Mouse (Mus musculus) right cerebral cortex, postnatal 14 days (tissue): ENCODE measurements around the gene Isx.
A peak's percentile ranks its signal among the peaks of the same experiment; 100 is the strongest.

ENCODE experiments used
- DNase-seq: peaks from one replicate; pipeline ENCODE4 v3.0.0; 2022

Isx gene

DNA sequence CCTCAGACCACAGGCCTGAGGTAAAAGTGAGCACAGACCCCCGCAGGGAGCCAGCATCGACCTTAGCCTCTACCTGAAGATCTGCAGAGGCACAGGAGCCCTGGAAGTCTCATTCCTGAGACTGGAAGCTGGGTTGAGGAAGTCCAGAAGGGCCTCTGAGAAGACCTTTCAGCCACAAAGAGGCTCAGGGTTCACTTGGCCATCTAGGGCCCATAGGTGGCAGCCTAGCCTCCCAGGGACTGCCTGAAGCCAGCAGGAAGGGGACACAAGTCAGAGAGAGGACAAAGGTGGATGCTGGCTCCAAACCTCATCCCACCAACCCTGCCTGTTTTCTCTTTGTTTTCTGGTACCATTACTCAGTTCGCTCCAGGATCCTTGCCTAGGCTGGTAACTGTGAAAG is at the start of gene Isx:
Gene Isx, plus strand, starts transcription at position 234 of the 400 bp plus-strand sequence.
- DNase-seq: no peak

DNA sequence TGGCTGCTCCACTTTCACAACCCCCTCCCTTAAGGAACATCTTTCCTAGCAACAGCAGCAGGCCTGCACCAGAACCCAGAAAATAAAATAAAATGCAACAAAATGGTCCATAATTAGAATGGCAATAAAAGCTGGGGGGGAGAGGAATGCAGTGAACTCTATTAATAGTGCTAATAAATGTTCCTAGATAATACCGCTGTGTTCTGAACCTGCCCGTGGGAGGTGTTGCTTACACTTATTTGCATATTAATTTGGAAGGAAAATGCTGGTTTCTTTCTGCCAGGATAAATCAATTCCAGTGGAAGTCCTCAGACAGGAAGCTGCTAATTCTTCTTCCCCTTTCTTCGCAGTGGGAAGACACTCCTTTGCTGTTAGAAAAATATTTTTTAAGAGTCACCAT is 45.3 kb upstream of the Isx start:
- DNase-seq: no peak

DNA sequence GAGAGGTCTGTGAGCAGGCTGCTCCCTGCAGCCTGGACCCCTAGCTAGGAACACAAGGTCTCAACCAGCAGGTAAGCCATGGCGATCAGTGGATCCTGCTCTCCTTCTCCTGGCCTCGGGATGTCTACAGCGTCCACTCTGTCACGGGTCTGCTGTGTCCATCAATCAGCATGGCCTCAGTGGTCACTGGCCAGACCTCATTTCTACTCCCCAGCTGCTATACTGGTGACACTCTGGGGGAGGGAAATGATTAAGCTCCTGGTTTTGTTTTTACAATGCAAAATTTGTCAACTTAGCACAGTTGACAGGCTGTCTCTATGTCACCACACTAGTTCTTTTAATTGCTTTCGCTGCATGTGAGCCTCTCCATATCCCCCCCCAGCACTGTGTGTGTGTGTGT is 41.7 kb upstream of the Isx start:
- DNase-seq: no peak

DNA sequence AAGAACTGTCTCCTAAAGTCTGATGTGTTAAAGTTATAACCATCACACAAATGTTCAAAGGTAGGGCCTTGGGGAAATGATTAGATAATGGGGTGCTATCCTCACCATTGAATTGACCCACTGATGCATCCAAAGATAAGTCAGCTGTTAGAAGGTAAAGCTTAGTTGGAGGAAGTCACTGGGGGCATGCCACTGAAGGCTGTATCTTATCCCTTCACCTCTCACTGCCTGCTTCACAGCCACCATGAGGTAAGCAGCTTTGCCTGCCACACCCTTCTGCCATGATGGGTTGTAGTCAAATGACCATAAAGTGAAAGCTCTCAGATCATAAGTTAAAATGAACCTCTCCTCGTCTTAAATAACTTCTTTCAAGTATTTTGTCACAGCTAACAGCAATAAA is 38.7 kb upstream of the Isx start:
- no peak for DNase-seq

DNA sequence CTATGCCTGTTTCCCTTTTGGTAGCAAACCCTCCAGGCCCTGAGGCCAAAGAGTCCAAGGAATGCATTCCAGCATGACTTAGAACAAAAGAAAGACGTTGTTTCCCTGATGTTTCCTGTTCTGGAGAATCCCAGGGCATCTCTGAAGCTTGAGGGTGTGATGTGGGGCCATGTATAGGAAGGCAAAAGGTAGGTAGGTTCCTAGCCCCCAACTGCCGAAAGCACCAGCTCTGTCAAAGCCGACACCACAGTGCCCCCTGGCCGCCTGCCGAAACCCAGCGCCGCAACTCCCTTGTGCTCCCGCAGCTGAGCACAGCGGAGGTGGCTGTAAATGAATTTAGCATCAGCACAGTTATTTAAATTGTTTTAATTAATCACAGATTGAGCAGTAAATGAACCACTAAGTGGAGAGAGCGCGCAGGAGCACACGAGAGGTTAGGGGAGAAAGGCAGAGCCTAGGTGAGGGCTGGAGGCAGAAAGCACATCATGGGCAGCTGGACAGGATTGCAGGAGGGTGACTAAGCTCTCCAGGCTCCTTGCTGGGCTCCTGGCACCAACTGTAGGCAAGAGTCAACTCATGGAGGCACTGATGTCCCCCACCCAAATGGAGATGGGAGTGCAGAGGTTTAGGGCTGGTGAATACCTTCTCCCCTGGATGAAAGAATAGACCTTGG is 25.5 kb upstream of the Isx start:
- peak; percentile 50 for DNase-seq

DNA sequence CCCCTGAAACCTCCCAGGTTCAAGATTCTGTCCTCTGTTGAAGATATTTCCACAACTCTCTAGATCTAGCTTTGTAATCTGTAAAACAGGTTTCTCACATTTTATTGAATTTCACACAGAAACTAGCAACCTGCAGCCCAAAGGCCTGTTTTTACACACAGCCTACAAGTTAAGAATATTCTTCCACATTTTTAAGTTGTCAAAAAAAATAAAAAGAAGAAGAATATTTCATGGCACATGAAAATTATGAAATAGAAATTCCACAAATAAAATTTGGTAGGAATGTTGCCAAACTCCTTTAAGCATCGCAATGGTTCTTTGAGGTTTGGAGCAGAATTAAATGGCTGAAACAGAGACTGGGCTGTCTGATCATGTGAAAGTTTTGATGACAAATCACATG is 24.3 kb upstream of the Isx start:
- no peak for DNase-seq

DNA sequence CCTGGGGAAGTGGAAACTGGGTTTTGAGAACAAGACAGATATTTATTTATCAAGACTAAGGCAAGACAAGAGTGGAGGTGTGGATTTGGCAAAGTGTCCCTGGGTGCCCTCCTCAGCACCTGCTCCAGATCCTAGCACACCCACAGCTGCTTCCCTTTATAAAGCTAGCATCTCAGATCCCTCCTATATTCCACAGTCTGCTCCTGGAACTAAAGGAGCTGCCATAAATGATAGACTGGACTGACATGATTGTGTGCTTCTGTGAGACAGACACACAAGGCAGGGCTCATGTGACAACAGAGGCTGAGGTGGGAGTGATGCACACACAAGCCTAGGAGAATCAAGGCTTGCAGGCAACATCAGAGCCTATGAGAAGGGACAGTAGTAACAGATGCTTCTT is 22.0 kb upstream of the Isx start:
- DNase-seq: no peak

DNA sequence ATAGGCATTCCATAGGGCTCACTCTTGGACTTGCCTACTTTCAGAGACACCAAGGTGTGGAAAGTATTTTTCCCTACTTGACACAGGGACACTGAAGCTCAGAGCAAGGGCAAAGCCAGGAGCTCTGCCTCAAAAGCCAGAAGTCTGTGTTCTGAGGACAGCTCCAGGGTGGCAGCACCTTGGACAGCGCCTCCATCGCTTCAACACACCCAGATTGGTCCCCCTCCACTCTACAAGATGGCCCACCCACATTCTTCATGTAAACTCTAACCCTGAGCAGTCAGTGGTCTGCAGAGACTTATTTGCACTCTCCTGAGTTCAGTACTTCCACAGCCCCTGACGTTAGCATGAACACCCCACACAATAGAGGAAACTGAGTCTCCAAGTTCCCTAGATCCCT is 21.1 kb upstream of the Isx start:
- DNase-seq: no peak

DNA sequence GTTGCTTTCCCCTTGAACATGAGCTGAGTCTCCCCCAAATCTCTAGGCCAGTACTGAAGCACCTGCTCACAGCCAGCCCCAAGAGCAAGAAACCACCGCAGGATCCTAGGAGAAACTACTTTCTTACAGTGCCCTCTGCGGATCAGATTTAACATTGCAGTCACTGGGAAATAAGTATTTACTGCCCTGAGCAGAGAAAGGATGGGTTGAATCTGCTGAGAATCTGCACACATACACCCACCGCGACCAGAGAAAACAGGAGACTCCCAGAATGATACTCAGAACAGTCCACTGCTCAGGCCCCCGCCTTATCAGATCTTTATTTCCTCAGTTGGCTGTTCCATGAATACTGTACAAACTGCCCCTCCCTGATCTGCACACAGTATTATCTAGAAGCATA is 19.5 kb upstream of the Isx start:
- DNase-seq: peak; percentile 67

DNA sequence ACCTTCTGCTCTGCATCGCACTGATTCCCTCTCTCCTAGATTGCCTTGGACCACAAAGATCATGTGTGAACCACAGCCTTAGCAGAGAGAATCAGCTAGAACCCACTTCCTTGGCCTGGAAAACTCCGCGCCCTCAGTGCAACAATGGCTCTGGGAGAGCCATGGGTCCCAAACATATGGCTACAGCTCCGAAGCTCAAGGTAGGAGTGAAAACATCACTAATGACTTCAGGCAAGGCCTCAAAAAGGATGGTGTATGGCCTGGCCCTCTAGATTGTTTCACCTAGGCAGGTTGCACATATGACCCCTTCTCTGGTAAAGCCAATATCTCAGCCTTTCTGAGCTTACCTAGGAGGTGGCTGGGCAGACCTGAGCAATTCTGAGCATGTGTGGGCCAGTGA is 18.2 kb upstream of the Isx start:
- no peak for DNase-seq

DNA sequence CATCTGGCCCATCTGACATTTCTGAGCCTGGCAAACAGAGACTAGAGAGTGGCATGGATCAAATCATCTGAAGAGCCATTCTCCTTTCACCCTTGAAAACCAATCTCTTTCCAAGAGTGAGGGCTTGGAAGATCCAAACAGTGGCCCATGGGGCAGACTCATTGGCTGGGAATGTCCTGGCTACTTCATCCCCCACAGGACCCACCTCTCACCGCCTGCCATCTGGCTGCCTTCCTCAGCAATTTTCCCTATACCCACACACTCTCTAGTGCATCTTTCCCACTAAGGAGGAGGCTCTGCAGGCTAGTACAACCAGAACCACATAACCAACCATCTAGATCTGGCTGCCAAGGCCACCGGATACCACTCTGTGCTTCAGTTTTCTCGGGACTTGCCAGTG is 17.6 kb upstream of the Isx start:
- no peak for DNase-seq

DNA sequence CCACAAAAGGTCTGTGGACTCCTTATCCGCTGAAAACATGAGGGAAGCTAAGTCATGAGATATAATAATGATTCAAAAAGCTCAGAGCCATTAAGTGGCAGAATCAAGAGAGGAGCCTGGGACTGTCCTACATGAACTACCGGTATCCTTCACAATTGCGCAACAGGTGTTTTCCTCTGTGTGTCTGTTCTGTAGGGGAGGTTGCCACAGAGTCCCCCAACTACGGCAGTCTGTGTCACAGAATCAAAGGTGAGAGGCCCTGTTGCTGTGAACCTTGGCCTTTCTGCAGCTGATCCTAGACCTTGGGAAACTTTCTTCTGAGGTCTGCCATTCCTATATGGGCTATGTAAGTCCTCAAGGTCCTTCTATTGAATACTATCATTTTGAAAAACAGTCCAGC is 13.7 kb upstream of the Isx start:
- DNase-seq: no peak

DNA sequence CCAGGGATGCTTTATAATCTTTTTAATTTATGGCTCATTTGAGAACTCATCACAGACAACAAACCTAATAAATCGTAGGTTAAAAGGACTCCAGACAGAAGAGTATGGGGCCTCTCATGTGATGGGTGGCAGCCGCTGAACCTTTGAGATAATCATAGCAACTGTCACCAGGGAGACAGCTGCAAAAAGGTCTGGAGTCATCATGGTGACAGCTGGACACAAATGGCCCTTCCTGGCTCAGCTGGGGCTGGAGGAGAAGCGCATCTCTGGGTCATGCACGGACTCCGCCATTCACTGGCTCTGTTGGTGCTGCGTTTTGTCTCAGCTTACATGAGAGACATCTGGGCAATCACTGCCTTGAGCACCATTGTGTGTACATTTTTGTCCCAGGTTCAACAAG is 12.5 kb upstream of the Isx start:
- no peak for DNase-seq

DNA sequence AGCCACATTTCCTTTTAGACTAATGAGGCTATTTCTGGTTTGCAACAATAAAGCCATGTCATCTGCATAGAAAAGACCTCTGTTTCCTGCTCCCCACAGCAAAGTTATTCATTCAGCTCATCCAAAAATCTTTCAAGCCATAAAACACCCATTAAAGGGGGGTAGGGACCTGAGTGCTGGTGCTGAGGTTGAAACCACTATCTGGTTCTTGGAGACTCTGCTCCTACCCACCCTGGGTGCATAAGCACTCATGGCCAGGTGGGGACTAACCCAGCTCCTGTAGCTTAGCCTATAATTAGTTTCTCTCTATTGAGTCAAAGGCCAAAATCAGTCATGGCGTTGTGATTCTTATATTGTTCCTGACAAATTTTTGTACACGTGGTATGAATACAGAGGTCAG is 10.4 kb upstream of the Isx start:
- DNase-seq: no peak

DNA sequence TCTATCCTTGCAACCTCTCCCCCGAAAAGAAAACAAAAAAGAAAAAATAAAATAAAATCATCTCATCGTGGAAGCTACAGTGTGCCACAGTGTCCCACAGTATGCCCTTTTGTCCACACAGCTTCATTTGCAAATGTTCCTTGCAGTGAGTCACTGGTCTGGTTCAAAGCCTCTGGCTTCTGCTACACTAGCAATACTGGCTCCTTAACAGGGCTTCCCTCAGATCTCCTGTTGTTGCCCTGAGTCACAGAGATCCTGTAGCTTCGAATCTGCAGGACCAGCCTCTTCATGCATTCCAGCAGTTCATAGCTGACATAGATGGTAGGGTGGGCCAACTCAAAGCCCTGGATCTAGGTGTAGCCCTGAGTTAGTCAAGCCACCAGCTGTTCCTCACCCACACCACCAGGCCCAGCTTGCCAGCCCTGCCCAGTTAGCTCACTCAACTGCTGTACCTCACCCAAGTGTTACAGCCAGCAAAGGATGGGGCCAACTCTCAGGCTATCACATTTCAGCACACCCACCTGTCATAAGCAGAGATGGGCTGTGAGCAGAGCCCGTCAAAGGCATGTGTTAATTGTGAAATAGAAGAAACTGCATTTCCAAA is 2.5 kb upstream of the Isx start:
- DNase-seq: no peak

DNA sequence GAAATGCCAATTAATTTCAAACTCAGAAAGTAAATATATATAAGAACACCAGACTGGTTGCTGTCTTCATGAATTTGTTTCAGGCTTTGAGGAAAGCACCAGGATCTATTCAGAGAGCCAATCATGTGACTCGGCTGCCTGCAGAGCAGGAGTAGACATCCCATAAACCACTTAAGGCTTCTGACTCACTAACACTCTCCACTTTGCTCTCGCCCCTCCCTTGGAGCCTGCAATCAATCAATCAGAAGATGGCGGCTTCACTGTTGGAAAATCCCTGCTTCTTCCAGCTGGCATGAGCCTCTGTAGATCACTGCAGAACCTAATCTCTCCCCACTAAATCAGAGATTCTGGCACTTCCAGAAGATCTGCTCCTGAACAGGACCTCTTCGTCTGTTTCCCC is 1.3 kb upstream of the Isx start:
- no peak for DNase-seq

DNA sequence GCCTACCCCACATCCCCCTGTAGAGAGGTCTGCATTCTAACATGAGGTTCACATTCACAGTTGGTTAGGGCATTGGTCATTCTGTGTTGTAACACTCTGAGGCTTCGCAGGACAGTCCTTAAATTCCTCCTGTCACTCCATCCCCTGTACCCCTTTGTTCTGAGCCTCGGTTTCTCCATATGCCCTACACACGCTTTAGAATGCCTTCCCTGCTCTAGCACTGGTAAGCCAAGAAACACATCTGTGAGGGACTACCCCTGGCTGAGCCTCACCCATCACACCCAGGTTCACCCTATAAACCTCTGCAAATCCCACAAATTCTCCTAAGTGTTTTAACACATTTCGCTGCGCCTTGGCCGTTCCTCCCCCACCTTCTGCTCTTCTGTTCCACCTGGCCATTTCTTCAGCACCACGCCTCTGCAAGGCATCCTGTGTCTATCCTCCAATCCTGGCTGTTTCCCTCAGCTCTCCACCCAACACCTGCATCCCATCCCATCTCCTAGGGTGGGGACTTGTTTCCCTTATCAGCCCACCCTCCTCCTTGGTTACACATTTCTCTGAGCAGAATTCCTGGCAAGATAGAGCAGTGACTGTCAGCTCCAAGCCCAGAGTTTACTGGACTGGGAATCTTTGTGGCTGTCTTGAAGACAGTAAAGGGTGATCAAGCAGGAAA is 686 bp upstream of the Isx start:
- DNase-seq: no peak

DNA sequence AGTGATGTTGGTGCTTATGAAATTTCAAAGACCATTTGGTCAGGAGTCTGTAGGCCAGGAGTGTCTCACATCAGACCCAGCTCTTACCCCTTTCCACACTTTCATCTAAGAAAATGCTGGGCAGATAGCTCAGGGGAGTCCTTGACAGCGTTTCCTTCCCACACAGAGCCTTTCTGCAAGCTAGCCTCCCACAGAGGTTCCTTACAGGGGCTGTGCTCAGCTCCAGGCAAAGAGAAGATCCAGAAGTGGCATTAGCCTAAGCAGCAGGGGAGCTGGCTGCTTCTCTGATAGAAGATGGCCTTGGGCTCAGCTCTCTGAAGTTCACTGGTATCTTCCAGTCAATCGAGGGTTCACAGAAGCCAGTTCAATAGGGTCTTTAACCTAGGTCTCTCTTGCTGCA is 1.6 kb downstream of the Isx start:
- DNase-seq: no peak

DNA sequence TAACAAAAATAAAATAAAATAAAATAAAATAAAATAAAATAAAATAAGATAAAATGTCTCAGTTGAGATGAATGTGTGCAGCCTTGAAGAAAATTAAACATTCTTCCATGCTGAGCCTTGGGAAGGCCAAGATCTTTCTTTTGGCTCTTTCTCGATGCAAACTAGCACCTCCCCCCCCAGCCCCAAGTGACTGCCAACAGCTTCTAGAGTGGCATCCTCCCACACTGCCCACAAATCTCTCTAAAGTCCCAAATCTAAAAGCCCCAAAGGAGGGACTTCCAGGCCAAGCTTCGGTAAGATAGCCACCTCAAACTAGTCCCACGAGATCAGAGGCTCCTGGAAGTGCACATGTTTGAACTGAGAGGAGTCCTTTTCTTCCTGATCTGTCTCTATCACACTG is 5.7 kb downstream of the Isx start:
- DNase-seq: no peak

DNA sequence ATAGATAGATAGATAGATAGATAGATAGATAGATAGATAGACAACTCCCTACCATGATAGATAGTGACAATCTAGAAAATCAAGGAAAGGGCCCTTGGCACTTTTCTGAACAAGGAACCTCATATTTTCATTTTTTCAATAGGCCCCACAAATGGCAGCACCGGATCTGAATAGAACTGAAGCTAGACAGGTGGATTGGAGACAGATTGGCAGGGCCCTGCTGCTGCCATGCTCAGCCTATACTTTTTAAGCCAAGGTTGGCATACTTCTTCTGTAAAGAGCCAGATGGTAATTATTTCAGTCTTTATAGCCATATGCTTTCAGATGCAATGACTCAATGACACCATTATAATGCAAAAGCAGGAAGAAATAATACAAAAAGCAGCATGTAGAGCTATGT is 15.8 kb downstream of the Isx start:
- DNase-seq: no peak

DNA sequence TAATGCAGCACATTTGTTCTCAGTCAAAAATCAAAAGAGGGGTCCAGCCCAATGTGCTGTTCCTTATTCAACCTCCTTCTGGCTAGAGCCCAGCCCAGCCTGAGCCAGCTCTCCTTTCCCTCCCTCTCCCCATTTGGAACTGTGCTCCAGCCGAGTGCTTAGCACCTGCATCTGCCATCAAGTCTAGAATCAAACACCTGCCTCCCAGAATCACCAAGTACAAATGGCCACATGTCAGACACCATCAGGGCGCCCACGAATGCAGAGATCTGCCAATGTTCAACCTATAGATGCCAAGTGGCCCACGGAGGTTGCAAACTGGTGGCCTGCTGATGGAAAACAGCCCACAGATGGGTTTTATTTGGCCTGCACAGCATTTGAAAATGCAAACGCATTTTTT is 18.1 kb downstream of the Isx start:
- DNase-seq: no peak

DNA sequence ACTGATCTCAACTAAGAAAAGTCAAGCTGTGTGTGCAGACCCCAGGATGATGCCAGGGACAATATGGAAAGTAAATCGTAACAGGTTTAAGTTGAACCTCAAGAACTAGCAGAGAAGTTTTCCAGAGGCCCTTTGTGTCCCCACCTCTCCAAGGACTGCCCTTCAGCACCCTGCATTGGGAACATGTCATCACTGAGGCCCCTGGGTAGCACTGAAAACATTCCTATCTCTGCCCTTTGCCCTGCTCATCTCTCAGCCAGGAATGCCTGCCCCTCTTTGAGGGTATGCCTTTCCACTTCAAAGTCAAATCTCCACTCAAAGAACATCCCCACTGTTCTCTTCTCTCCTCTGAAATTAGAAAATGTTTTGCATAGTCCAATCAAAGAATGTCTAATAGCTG is 23.3 kb downstream of the Isx start:
- DNase-seq: no peak

DNA sequence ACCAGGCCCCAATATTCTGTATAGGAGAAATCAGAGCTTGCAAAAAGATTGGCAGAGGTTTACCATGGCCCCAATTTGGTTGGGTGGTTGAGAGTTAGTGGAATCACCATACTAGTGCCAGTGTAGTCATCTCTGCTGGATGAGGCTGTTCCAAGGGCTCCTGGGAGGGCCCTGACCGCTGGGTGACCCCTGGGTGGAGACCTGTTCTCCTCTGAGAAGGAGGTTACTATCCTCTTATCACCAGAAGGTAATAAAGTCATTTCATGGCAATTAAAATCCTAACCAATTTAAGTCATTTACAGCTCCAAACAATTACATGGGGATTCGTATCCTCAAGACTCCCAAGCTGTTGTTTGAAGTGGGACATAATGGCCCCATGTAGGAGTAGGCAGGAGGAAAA is 24.3 kb downstream of the Isx start:
- no peak for DNase-seq

DNA sequence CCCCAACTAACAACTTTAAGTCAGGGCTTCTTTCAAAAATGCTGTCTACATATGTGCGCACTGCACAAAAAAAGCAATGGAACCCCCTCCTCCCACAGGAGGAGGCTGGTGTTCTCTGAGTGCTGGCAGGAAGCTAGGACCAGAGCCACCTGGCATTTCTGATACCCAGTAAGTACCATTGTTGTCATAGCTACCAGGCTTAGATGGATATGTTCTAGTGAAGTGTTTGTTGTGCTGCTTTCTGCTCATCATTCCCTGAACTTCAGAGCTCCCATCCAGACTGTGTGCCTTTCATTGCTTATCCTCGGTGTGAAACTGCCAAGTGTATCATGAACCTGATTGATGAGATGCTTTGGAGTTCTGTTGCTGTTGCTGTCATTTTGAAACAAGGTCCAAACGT is 26.8 kb downstream of the Isx start:
- DNase-seq: no peak

DNA sequence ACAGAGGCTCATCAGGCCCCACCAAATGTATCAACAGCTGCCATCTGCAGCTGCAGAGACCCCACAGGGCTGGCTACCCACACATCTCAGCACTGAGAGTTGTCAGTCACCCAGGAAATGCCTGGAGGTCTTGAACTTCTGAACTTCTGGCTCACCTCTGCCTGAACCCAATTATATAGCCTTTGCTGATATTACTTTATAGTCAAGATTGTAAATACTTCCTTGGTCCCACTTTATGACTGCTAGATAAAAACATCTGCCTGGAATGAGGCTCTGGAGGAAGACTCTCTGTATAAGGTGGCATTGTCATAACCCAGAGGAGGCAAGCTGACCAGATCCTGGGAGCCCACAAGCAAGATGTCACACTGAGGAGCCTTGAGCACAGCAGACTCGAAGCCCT is 28.8 kb downstream of the Isx start:
- DNase-seq: no peak
